Mouse (Mus musculus) stomach, postnatal 0 days (tissue): ENCODE results near the gene Plxdc2. TPM values are rescaled to one million over a fixed set of nuclear protein-coding genes. Genes with fewer than 3 reads are reported as not detected.
A peak's percentile ranks its signal among the peaks of the same experiment; 100 is the strongest.

Experiments
- ATAC-seq: fragments of 200-750 bp; cut with Nextera tagmentation; 2 replicates; pipeline ENCODE4 v1.8.0; 2017; ENCODE audit not compliant: low FRiP score, low TSS enrichment
- DNase-seq: peaks from one replicate; pipeline ENCODE4 v3.0.0-alpha.2; 2016; ENCODE audit warnings: low spot score
- H3K27ac ChIP-seq: fragments of 300-500 bp; sonication (generic); replicated peaks from 2 replicates; pipeline ENCODE4 v1.5.1; 2014; ENCODE audit warnings: mild to moderate bottlenecking, control low read depth
- H3K27me3 ChIP-seq: fragments of 300-500 bp; sonication (generic); 2 replicates; pipeline ENCODE4 v1.6.1; 2014; ENCODE audit warnings: low read length; ENCODE audit not compliant: control insufficient read depth, insufficient read depth
- H3K36me3 ChIP-seq: fragments of 300-500 bp; sonication (generic); 2 replicates; pipeline ENCODE4 v1.6.1; 2014; ENCODE audit warnings: low read length, mixed read lengths; ENCODE audit not compliant: control insufficient read depth, insufficient read depth
- H3K4me1 ChIP-seq: fragments of 300-500 bp; sonication (generic); replicated peaks from 2 replicates; pipeline ENCODE4 v1.6.1; 2014; ENCODE audit warnings: antibody characterized with exemption; ENCODE audit not compliant: control insufficient read depth, insufficient read depth
- H3K4me2 ChIP-seq: fragments of 300-500 bp; sonication (generic); replicated peaks from 2 replicates; pipeline ENCODE4 v1.6.1; 2014; ENCODE audit warnings: low read depth, mild to moderate bottlenecking, control low read depth, moderate library complexity
- H3K4me3 ChIP-seq: fragments of 300-500 bp; sonication (generic); 2 replicates; pipeline ENCODE4 v1.5.1; 2014; ENCODE audit warnings: low read depth, low read length, control low read depth
- H3K9ac ChIP-seq: fragments of 300-500 bp; sonication (generic); 2 replicates; pipeline ENCODE4 v1.6.1; 2014; ENCODE audit warnings: mild to moderate bottlenecking, low read length, control low read depth, mixed read lengths
- H3K9me3 ChIP-seq: fragments of 300-500 bp; sonication (generic); 2 replicates; pipeline ENCODE4 v1.6.1; 2016; ENCODE audit warnings: low read length; ENCODE audit not compliant: control insufficient read depth
- CTCF ChIP-seq: IDR thresholded peaks from 2 replicates; pipeline ENCODE4 v1.5.1; 2016; ENCODE audit warnings: antibody characterized with exemption, low read depth, mild to moderate bottlenecking, moderate library complexity
- EP300 ChIP-seq: optimal IDR thresholded peaks from 2 replicates; pipeline ENCODE3; 2016; ENCODE audit warnings: antibody characterized with exemption
- WGBS: fragments of 180-500 bp; shearing (Covaris S2); extraction: QIAGEN DNeasy Blood & Tissue Kit; methylation state at CpG from one replicate; pipeline ENCODE4 v1.1.7; 2014; 5-methylcytosine and 5-hydroxymethylcytosine counted together
- polyA plus RNA-seq: library from polyadenylated mRNA; unstranded; fragments of >200 nt; fragmentation: Nextera tagmentation; extraction: Ambion mirVana; gene quantifications from 2 replicates; pipeline ENCODE4 v1.2.1, GENCODE M21; 2015

Plxdc2 gene
- polyA plus RNA-seq: 34.0 and 34.3 TPM in 2 replicates

DNA sequence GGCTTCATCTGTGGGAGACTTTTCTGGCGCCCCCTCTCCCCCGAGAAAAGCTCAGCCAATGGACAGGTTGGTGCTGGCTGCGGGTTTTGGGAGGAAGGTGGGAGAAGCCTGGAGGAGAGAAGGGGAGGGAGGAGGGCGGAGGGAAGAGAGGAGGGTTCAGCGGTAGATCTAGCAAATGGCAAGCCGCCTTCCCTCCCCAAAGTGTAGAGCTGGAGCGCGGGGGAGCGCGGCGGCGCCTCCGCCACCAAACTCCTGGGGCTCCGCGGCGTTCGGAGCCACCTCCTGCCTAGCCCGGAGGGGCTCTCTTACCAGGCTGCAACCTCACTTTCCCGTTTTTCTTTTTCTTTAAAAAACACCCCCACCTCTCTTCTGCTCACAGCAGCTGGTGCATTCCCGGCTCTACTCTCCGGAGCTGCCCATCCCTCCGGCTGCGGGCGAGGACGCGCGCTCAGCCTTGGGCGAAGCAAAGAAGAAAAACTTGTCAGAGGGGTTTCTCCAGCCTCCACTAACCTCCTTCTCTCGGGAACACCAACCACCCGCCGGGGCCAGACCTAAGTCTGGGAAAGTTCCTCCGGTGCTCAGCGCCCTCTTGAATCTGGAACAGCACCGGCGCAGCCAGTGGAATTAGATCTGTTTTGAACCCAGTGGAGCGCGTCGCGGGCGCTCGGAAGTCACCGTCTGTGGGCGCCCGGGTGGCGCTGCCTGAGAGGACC, at the start of gene Plxdc2:
Gene Plxdc2 (plus strand): TSS at position 199 of the 713 bp plus-strand sequence.
- TF ChIP-seq CTCF (no peak), EP300 (no peak)
- H3K36me3 ChIP-seq: no peaks in the 10 kb centered on the region
- peak within 1 kb of the TSS; percentile 84 for H3K4me2 ChIP-seq
- 0% methylated on average over 37 of the region's 45 CpGs for WGBS
- H3K9me3 ChIP-seq: no peaks in the 10 kb centered on the region
- no peaks in the 10 kb centered on the region for H3K4me1 ChIP-seq
- peak within 1 kb of the TSS; percentile 64 for H3K9ac ChIP-seq
- ATAC-seq: peak; percentile 75
- peak; percentile 50 for DNase-seq
- no peaks in the 10 kb centered on the region for H3K27me3 ChIP-seq
- H3K4me3 ChIP-seq: peak within 1 kb of the TSS; percentile 67
- peak within 1 kb of the TSS; percentile 77 for H3K27ac ChIP-seq

DNA sequence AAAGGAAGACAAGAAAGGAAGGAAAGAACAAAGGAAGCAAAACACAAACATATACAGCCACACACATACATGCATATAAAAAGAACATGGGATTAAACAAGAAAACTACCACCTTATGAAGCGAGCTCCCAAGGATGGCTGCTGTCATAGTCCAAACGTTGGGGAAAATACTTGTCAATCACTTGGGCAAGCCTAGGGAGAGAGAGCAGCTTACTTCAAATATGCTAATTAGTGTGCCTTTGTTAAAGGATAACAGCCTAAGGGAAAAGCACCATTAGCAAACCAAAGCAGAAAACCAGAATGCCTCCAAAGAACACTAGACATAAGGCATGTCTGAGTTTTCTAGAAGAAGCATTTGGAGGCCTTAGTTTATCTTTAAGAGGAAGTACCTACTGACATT, 45.7 kb upstream of the Plxdc2 start:
- Histone ChIP-seq H3K4me3 (no peak overlapping the region), H3K27ac (no peak overlapping the region), H3K36me3 (no peaks in the 10 kb centered on the region), H3K9me3 (no peaks in the 10 kb centered on the region), H3K4me2 (no peak overlapping the region), H3K9ac (no peak overlapping the region), H3K27me3 (no peaks in the 10 kb centered on the region), H3K4me1 (no peaks in the 10 kb centered on the region)
- DNase-seq (no peak), ATAC-seq (no peak)
- WGBS: 44% methylated on average over 2 of the region's 2 CpGs
- no peak for TF ChIP-seq EP300

DNA sequence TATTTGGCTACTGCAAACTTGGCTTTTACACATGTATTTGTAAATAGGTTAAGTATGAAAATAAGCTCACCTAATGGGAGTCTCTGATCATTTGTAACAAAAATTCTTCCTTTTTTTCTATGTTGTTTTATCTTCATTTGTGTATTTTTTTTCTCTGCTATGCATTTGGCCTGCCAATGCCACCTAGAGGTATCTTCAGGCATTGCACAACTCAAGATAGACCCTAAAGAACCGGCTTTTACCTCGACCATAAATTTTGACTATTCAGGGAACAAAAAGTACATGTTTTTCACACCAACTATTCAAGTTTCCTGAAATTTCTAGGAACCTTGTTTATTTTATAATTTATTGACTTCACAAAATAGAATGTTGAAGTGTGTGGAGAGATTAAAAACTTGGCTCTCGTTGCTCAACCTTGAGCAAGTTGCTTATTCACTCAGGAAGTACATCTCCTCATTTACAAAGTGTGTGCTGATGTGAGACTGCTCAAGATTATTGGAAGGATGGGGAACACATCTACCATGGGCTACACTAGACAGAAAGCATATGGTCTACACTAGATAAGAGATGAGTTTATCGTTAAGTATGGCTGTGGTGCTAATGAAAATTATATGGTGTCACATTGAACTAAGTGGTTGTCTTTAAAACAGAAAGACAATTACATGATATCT, 43.6 kb upstream of the Plxdc2 start:
- 54% methylated on average over 4 of the region's 4 CpGs for WGBS
- H3K27me3 ChIP-seq: no peaks in the 10 kb centered on the region

DNA sequence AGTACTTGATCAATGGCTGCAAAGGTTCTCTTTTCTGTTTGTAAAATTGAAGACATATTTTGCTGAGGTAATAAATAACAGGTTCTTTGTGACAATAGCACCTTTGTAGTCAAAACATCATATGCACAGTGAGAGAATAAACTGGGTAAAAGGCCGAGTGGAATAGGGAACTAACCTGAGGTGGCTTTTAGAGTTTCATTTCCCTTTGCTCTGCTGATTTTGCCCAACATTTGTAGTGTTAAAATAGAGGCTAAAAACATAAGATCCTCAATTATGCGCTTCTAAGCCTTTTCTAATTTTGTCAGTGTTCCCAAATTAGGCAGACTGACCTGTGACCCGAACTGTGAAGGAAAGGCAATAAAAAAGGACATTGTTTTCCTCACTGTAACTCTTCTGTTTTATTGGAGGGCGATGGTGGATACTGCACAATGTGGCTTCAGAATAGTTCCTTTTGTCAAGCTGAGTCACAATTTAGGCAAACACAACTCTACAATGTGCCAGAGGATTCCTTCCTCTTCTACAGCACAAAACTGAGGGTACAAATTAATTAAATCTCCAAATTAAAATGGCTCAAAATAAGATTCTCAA, 20.8 kb upstream of the Plxdc2 start:
- Histone ChIP-seq H3K9me3 (no peaks in the 10 kb centered on the region), H3K9ac (no peak overlapping the region), H3K4me2 (no peak overlapping the region), H3K27me3 (no peaks in the 10 kb centered on the region), H3K36me3 (no peaks in the 10 kb centered on the region), H3K27ac (no peak overlapping the region), H3K4me3 (no peak overlapping the region), H3K4me1 (no peaks in the 10 kb centered on the region)
- no peak for DNase-seq
- 68% methylated on average over 4 of the region's 4 CpGs for WGBS
- TF ChIP-seq EP300: no peak
- TF ChIP-seq CTCF: no peak
- no peak for ATAC-seq

More for the DNA sequence above, 43.6 kb upstream of the Plxdc2 start:
- TF ChIP-seq EP300 (no peak), CTCF (peak; percentile 85)
- Histone ChIP-seq H3K4me3 (no peak overlapping the region), H3K4me1 (no peaks in the 10 kb centered on the region), H3K4me2 (no peak overlapping the region), H3K9me3 (no peaks in the 10 kb centered on the region), H3K9ac (no peak overlapping the region), H3K27ac (no peak overlapping the region), H3K36me3 (no peaks in the 10 kb centered on the region)
- DNase-seq: no peak
- ATAC-seq: no peak

DNA sequence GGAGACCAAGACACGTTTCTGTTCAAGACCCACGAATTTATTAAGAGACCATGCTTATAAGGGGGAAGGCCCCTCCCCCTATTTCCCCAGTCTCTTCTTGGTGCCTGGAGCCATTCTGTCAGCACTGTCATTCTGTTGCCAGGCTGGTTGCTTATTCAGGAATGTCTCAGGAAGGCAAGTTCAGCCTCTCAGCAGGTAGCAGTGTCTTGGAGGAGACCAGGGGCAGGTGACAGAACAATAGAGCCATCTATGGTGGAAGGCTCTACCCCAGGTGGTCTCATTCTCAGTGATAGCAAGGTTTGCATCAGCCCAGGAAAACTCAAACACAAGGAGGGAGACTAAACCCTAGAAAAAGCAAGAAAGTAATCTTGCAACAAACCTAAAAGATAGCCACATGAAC, 11.5 kb upstream of the Plxdc2 start:
- no peak overlapping the region for H3K4me2 ChIP-seq
- no peak for DNase-seq
- no peaks in the 10 kb centered on the region for H3K27me3 ChIP-seq
- WGBS: 74% methylated on average over 2 of the region's 2 CpGs
- H3K9me3 ChIP-seq: no peaks in the 10 kb centered on the region
- no peak overlapping the region for H3K9ac ChIP-seq
- no peak for ATAC-seq
- H3K4me1 ChIP-seq: no peaks in the 10 kb centered on the region
- H3K4me3 ChIP-seq: no peak overlapping the region
- TF ChIP-seq CTCF (no peak), EP300 (no peak)
- H3K27ac ChIP-seq: no peak overlapping the region
- no peaks in the 10 kb centered on the region for H3K36me3 ChIP-seq

DNA sequence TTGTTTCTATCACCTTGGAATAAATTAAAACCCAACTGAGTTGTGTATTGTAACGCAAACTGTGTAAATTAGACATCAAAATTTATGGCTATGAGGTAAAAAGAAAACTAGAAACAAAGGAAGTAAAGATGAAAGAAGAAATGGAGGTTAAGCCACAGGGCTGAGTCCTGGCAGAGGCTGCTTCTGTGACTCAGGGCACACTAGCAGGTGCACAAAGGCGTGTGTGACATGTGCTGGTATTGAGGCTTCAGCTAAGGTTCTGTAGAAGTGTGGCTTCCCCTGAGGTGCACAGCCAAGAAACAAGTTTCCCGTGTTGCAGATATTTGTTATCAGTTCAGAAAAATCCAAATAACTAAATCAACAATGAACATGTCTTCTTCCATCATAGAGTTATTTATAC, 5.0 kb upstream of the Plxdc2 start:
- 58% methylated on average over 3 of the region's 3 CpGs for WGBS
- Histone ChIP-seq H3K4me3 (no peak overlapping the region), H3K4me1 (no peaks in the 10 kb centered on the region), H3K9ac (no peak overlapping the region), H3K27ac (no peak overlapping the region), H3K27me3 (no peaks in the 10 kb centered on the region), H3K4me2 (no peak overlapping the region), H3K9me3 (no peaks in the 10 kb centered on the region), H3K36me3 (no peaks in the 10 kb centered on the region)
- ATAC-seq (no peak), DNase-seq (no peak)
- TF ChIP-seq CTCF: no peak
- TF ChIP-seq EP300: no peak
